Mouse (Mus musculus): ENCODE results near the gene Pih1d1.

DNA sequence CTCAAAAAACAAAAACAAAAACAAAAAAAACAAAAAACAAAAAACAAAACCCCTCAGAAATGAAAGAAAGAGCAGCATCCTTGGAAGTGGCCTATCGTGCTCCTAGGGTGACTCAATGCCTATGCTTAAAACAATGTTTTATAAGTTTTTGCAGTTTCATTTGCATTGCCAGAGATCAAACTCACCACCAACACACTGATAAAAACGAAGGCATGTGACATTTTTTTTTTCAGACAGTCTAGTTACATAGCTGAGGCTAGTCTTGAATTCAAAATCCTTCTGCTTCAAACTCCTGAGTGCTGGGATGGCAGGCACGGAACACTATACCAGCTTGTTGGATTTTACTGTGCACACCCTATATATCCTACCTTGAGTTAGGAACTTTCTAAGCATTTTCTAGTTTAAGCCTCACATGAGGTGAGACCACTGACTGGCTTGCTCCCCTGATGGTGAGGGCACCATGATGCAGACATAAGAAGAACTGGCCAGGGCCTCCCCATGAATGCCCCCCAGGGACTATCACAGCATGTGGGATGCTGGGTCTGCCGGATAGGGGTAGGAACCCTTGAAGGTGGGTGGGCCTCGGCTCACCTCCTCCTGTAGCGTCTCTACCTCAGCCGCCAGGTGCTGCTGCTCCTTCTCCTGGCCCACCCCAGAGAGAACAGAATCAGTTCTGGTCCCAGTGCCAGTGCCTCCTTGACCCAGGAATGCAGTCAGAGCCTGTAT, 38.6 kb downstream of the Pih1d1 start:
- TF ChIP-seq GATA1 (IDR thresholded peaks at IDR 0.05; ENCODE audit: low read length): no peak
- TF ChIP-seq TAL1 (IDR thresholded peaks at IDR 0.05; ENCODE audit: low read length): no peak
